Mouse (Mus musculus) kidney, adult 2 months (tissue): Measurements from ENCODE around the gene Rfk.

Experiments used
- CTCF ChIP-seq: fragments of 200-500 bp; conservative IDR thresholded peaks from 2 replicates; pipeline ENCODE4 v1.5.1; 2011; ENCODE audit warnings: low read depth, mild to moderate bottlenecking, control low read depth, low read length, moderate library complexity, mixed read lengths; ENCODE audit not compliant: insufficient read depth, insufficient read length
- POLR2A ChIP-seq: fragments of 200-500 bp; IDR thresholded peaks from one replicate; pipeline ENCODE4 v1.6.1; 2011; ENCODE audit warnings: low read depth, low read length, control low read depth

- TF ChIP-seq CTCF (no peak), POLR2A (no peak)
Measured at GRCm38 (mm10) chr19:17428561-17428914, 34.7 kb downstream of the Rfk start.
